Mouse (Mus musculus): ENCODE measurements around the gene Ccdc114. TPM values are rescaled to one million over a fixed set of nuclear protein-coding genes. Genes with fewer than 3 reads are reported as not detected.

The Ccdc114 gene
- polyA plus RNA-seq, 1 experiment from 2014 or later, result 8.9 TPM

GRCm38 (mm10) chr7:45920583-45921241 lies 3.2 kb upstream of the Ccdc114 start:
- Histone ChIP-seq H3K27ac (ENCODE audit: low read length) (peak overlapping the region; percentile 84), H3K4me1 (ENCODE audit: insufficient read depth, low read depth, low read length) (peaks cover 28% of the 10 kb centered on the region), H3K9me3 (ENCODE audit: low read length) (no peaks in the 10 kb centered on the region), H3K4me2 (replicated peaks; ENCODE audit: low read depth, low read length) (peak overlapping the region; percentile 63), H3K36me3 (ENCODE audit: insufficient read depth, low read length) (no peaks in the 10 kb centered on the region), H3K9ac (replicated peaks; ENCODE audit: low read depth) (peak overlapping the region; percentile 44), H3K27me3 (replicated peaks; ENCODE audit: insufficient read depth, low read length) (no peaks in the 10 kb centered on the region), H3K4me3 (ENCODE audit: low read depth, low read length) (peak overlapping the region; percentile 42)
- no peak for ATAC-seq
- WGBS, result 16% methylated on average over 9 of the region's 9 CpGs
- no peak for TF ChIP-seq EP300 (IDR thresholded peaks at IDR 0.05)
- TF ChIP-seq CTCF (IDR thresholded peaks at IDR 0.05), result no peak
- peak; percentile 53 for DNase-seq (ENCODE audit: low spot score)

GRCm38 (mm10) chr7:45921242-45921621 lies 2.6 kb upstream of the Ccdc114 start, which contains the start of gene Emp3:
TSS of gene Emp3 (minus strand) at chr7:45921404.
- Histone ChIP-seq H3K36me3 (ENCODE audit: insufficient read depth, low read length) (no peaks in the 10 kb centered on the region), H3K27me3 (replicated peaks; ENCODE audit: insufficient read depth, low read length) (no peaks in the 10 kb centered on the region), H3K4me3 (ENCODE audit: low read depth, low read length) (peak within 1 kb of the TSS; percentile 42), H3K9ac (replicated peaks; ENCODE audit: low read depth) (peak within 1 kb of the TSS; percentile 44), H3K4me2 (replicated peaks; ENCODE audit: low read depth, low read length) (peak within 1 kb of the TSS; percentile 63), H3K27ac (ENCODE audit: low read length) (peak within 1 kb of the TSS; percentile 93), H3K4me1 (ENCODE audit: insufficient read depth, low read depth, low read length) (peaks cover 28% of the 10 kb centered on the region), H3K9me3 (ENCODE audit: low read length) (no peaks in the 10 kb centered on the region)
- TF ChIP-seq EP300 (IDR thresholded peaks at IDR 0.05) (no peak), CTCF (IDR thresholded peaks at IDR 0.05) (no peak)
- DNase-seq (ENCODE audit: low spot score), result peak; percentile 78
- no peak for ATAC-seq
- WGBS, result 17% methylated on average over 7 of the region's 9 CpGs

- Histone ChIP-seq H3K9me3 (ENCODE audit: low read length) (no peaks in the 10 kb centered on the region), H3K4me1 (ENCODE audit: insufficient read depth, low read depth, low read length) (peaks cover 25% of the 10 kb centered on the region), H3K27ac (ENCODE audit: low read length) (peak overlapping the region; percentile 93), H3K36me3 (ENCODE audit: insufficient read depth, low read length) (no peaks in the 10 kb centered on the region), H3K27me3 (replicated peaks; ENCODE audit: insufficient read depth, low read length) (no peaks in the 10 kb centered on the region), H3K4me3 (ENCODE audit: low read depth, low read length) (no peak overlapping the region), H3K9ac (replicated peaks; ENCODE audit: low read depth) (no peak overlapping the region), H3K4me2 (replicated peaks; ENCODE audit: low read depth, low read length) (peak overlapping the region; percentile 58; the same call in 1 of the 2 replicates)
- TF ChIP-seq EP300 (IDR thresholded peaks at IDR 0.05) (no peak), CTCF (IDR thresholded peaks at IDR 0.05) (no peak)
- DNase-seq (ENCODE audit: low spot score) (no peak), ATAC-seq (no peak)
- 73% methylated on average over 12 of the region's 12 CpGs for WGBS
Observed at GRCm38 (mm10) chr7:45921950-45922600, 1.8 kb upstream of the Ccdc114 start.

- Histone ChIP-seq H3K9me3 (ENCODE audit: low read length) (no peaks in the 10 kb centered on the region), H3K36me3 (ENCODE audit: insufficient read depth, low read length) (no peaks in the 10 kb centered on the region), H3K27me3 (replicated peaks; ENCODE audit: insufficient read depth, low read length) (no peaks in the 10 kb centered on the region), H3K4me2 (replicated peaks; ENCODE audit: low read depth, low read length) (peak overlapping the region; percentile 58), H3K4me1 (ENCODE audit: insufficient read depth, low read depth, low read length) (peaks cover 17% of the 10 kb centered on the region; the same call in 1 of the 2 replicates), H3K9ac (replicated peaks; ENCODE audit: low read depth) (0 out of 2 replicates have a peak overlapping the region, but pooled peaks have one; percentile 23), H3K4me3 (ENCODE audit: low read depth, low read length) (peak overlapping the region; percentile 44), H3K27ac (ENCODE audit: low read length) (peak overlapping the region; percentile 93)
- ATAC-seq, result peak; percentile 90
- WGBS, result under 1% methylated on average over 37 of the region's 37 CpGs
- DNase-seq (ENCODE audit: low spot score), result peak; percentile 100
- TF ChIP-seq CTCF (IDR thresholded peaks at IDR 0.05), result no peak; the same call in 1 of the 2 replicates
- TF ChIP-seq EP300 (IDR thresholded peaks at IDR 0.05), result 0 out of 2 replicates have a peak, but pooled peaks have one; percentile 35
Observed at GRCm38 (mm10) chr7:45922928-45923761, 727 bp upstream of the Ccdc114 start.

- ATAC-seq, result no peak
- WGBS, result 25% methylated on average over 14 of the region's 14 CpGs
- peak overlapping the region; percentile 44 for H3K4me3 ChIP-seq (ENCODE audit: low read depth, low read length)
- peak overlapping the region; percentile 93; the same call in 1 of the 2 replicates for H3K27ac ChIP-seq (ENCODE audit: low read length)
- H3K27me3 ChIP-seq (replicated peaks; ENCODE audit: insufficient read depth, low read length), result no peaks in the 10 kb centered on the region
- H3K9ac ChIP-seq (replicated peaks; ENCODE audit: low read depth), result peak overlapping the region; percentile 20; the same call in 1 of the 2 replicates
- H3K36me3 ChIP-seq (ENCODE audit: insufficient read depth, low read length), result no peaks in the 10 kb centered on the region
- H3K4me1 ChIP-seq (ENCODE audit: insufficient read depth, low read depth, low read length), result peaks cover 17% of the 10 kb centered on the region; the same call in 1 of the 2 replicates
- peak; percentile 61 for TF ChIP-seq CTCF (IDR thresholded peaks at IDR 0.05)
- TF ChIP-seq EP300 (IDR thresholded peaks at IDR 0.05), result no peak
- no peaks in the 10 kb centered on the region for H3K9me3 ChIP-seq (ENCODE audit: low read length)
- peak; percentile 41 for DNase-seq (ENCODE audit: low spot score)
- H3K4me2 ChIP-seq (replicated peaks; ENCODE audit: low read depth, low read length), result peak overlapping the region; percentile 58
Observed at GRCm38 (mm10) chr7:45924429-45924816, 551 bp downstream of the Ccdc114 start.

Measured in lung, postnatal 0 days (tissue).